Mouse (Mus musculus): ENCODE measurements at regions not wholly inside any gene's neighbourhood (a gene's known extent, or its start where the extent isn't known, plus 50 kb on each side); places are given as distances from the start of the nearest gene placed in this dataset.

GRCm38 (mm10) chr14:24766260-24766659 is 279.3 kb downstream of the Rps24 start:
- WGBS = 86% methylated on average over 3 of the region's 3 CpGs
- no peaks in the 10 kb centered on the region for H3K27me3 ChIP-seq (replicated peaks; ENCODE audit: control insufficient read depth, insufficient read depth, low read length)

GRCm38 (mm10) chr14:24766690-24767089 is 279.8 kb downstream of the Rps24 start:
- WGBS = 87% methylated on average over 2 of the region's 2 CpGs
- Histone ChIP-seq H3K36me3 (ENCODE audit: control insufficient read depth, insufficient read depth) (no peaks in the 10 kb centered on the region), H3K27me3 (replicated peaks; ENCODE audit: control insufficient read depth, insufficient read depth, low read length) (no peaks in the 10 kb centered on the region), H3K9ac (replicated peaks; ENCODE audit: low read depth, low read length) (no peak overlapping the region), H3K9me3 (ENCODE audit: control insufficient read depth, low read length) (no peaks in the 10 kb centered on the region), H3K4me2 (ENCODE audit: low read length) (no peak overlapping the region), H3K27ac (ENCODE audit: low read length) (no peak overlapping the region), H3K4me3 (replicated peaks; ENCODE audit: low read length) (no peak overlapping the region), H3K4me1 (replicated peaks; ENCODE audit: control insufficient read depth, insufficient read depth, low read length) (peaks cover 39% of the 10 kb centered on the region)
- no peak for ATAC-seq

More at GRCm38 (mm10) chr14:24766260-24766659, 279.3 kb downstream of the Rps24 start:
- no peak overlapping the region for H3K4me2 ChIP-seq (ENCODE audit: low read length)
- no peak overlapping the region for H3K9ac ChIP-seq (replicated peaks; ENCODE audit: low read depth, low read length)
- no peak overlapping the region for H3K27ac ChIP-seq (ENCODE audit: low read length)
- no peaks in the 10 kb centered on the region for H3K36me3 ChIP-seq (ENCODE audit: control insufficient read depth, insufficient read depth)
- no peak overlapping the region for H3K4me3 ChIP-seq (replicated peaks; ENCODE audit: low read length)
- H3K9me3 ChIP-seq (ENCODE audit: control insufficient read depth, low read length) = no peaks in the 10 kb centered on the region
- ATAC-seq = no peak
- H3K4me1 ChIP-seq (replicated peaks; ENCODE audit: control insufficient read depth, insufficient read depth, low read length) = peaks cover 41% of the 10 kb centered on the region

GRCm38 (mm10) chr14:24767316-24767715 is 280.4 kb downstream of the Rps24 start:
- H3K4me1 ChIP-seq (replicated peaks; ENCODE audit: control insufficient read depth, insufficient read depth, low read length) = peaks cover 44% of the 10 kb centered on the region

GRCm38 (mm10) chr14:24767964-24768363 is 281.0 kb downstream of the Rps24 start:
- WGBS = 70% methylated on average over 5 of the region's 5 CpGs
- H3K4me1 ChIP-seq (replicated peaks; ENCODE audit: control insufficient read depth, insufficient read depth, low read length) = peaks cover 38% of the 10 kb centered on the region

More at GRCm38 (mm10) chr14:24767316-24767715, 280.4 kb downstream of the Rps24 start:
- no peaks in the 10 kb centered on the region for H3K36me3 ChIP-seq (ENCODE audit: control insufficient read depth, insufficient read depth)
- ATAC-seq = no peak
- WGBS = 77% methylated on average over 5 of the region's 5 CpGs
- H3K27me3 ChIP-seq (replicated peaks; ENCODE audit: control insufficient read depth, insufficient read depth, low read length) = no peaks in the 10 kb centered on the region
- no peak overlapping the region for H3K4me2 ChIP-seq (ENCODE audit: low read length)
- H3K27ac ChIP-seq (ENCODE audit: low read length) = no peak overlapping the region
- no peaks in the 10 kb centered on the region for H3K9me3 ChIP-seq (ENCODE audit: control insufficient read depth, low read length)
- no peak overlapping the region for H3K9ac ChIP-seq (replicated peaks; ENCODE audit: low read depth, low read length)
- no peak overlapping the region for H3K4me3 ChIP-seq (replicated peaks; ENCODE audit: low read length)

GRCm38 (mm10) chr14:24769451-24769850 is 282.5 kb downstream of the Rps24 start:
- no peak overlapping the region for H3K4me2 ChIP-seq (ENCODE audit: low read length)
- H3K4me1 ChIP-seq (replicated peaks; ENCODE audit: control insufficient read depth, insufficient read depth, low read length) = peaks cover 27% of the 10 kb centered on the region
- no peak overlapping the region for H3K4me3 ChIP-seq (replicated peaks; ENCODE audit: low read length)
- no peaks in the 10 kb centered on the region for H3K27me3 ChIP-seq (replicated peaks; ENCODE audit: control insufficient read depth, insufficient read depth, low read length)
- H3K9ac ChIP-seq (replicated peaks; ENCODE audit: low read depth, low read length) = no peak overlapping the region
- WGBS = 62% methylated on average over 3 of the region's 3 CpGs
- no peaks in the 10 kb centered on the region for H3K36me3 ChIP-seq (ENCODE audit: control insufficient read depth, insufficient read depth)
- H3K27ac ChIP-seq (ENCODE audit: low read length) = no peak overlapping the region
- no peak for ATAC-seq
- H3K9me3 ChIP-seq (ENCODE audit: control insufficient read depth, low read length) = no peaks in the 10 kb centered on the region

More at GRCm38 (mm10) chr14:24767964-24768363, 281.0 kb downstream of the Rps24 start:
- Histone ChIP-seq H3K4me3 (replicated peaks; ENCODE audit: low read length) (no peak overlapping the region), H3K9ac (replicated peaks; ENCODE audit: low read depth, low read length) (no peak overlapping the region), H3K4me2 (ENCODE audit: low read length) (no peak overlapping the region), H3K27me3 (replicated peaks; ENCODE audit: control insufficient read depth, insufficient read depth, low read length) (no peaks in the 10 kb centered on the region), H3K27ac (ENCODE audit: low read length) (no peak overlapping the region), H3K9me3 (ENCODE audit: control insufficient read depth, low read length) (no peaks in the 10 kb centered on the region), H3K36me3 (ENCODE audit: control insufficient read depth, insufficient read depth) (no peaks in the 10 kb centered on the region)
- no peak for ATAC-seq

GRCm38 (mm10) chr14:24770015-24770977 is 283.4 kb downstream of the Rps24 start:
- no peaks in the 10 kb centered on the region for H3K36me3 ChIP-seq (ENCODE audit: control insufficient read depth, insufficient read depth)
- H3K4me1 ChIP-seq (replicated peaks; ENCODE audit: control insufficient read depth, insufficient read depth, low read length) = peaks cover 19% of the 10 kb centered on the region
- WGBS = 20% methylated on average over 11 of the region's 11 CpGs
- no peaks in the 10 kb centered on the region for H3K27me3 ChIP-seq (replicated peaks; ENCODE audit: control insufficient read depth, insufficient read depth, low read length)
- H3K9me3 ChIP-seq (ENCODE audit: control insufficient read depth, low read length) = no peaks in the 10 kb centered on the region
- ATAC-seq = peak; percentile 30
- no peak overlapping the region for H3K4me3 ChIP-seq (replicated peaks; ENCODE audit: low read length)
- H3K9ac ChIP-seq (replicated peaks; ENCODE audit: low read depth, low read length) = peak overlapping the region; percentile 31; the same call in 1 of the 2 replicates
- no peak overlapping the region for H3K4me2 ChIP-seq (ENCODE audit: low read length)
- peak overlapping the region; percentile 34; the same call in 1 of the 2 replicates for H3K27ac ChIP-seq (ENCODE audit: low read length)

- ATAC-seq = no peak
- H3K27ac ChIP-seq (ENCODE audit: low read length) = no peak overlapping the region
- WGBS = 85% methylated on average over 1 of the region's 1 CpGs
- peaks cover 14% of the 10 kb centered on the region for H3K4me1 ChIP-seq (replicated peaks; ENCODE audit: control insufficient read depth, insufficient read depth, low read length)
- no peaks in the 10 kb centered on the region for H3K9me3 ChIP-seq (ENCODE audit: control insufficient read depth, low read length)
- no peak overlapping the region for H3K9ac ChIP-seq (replicated peaks; ENCODE audit: low read depth, low read length)
- H3K4me2 ChIP-seq (ENCODE audit: low read length) = no peak overlapping the region
- H3K27me3 ChIP-seq (replicated peaks; ENCODE audit: control insufficient read depth, insufficient read depth, low read length) = no peaks in the 10 kb centered on the region
- no peaks in the 10 kb centered on the region for H3K36me3 ChIP-seq (ENCODE audit: control insufficient read depth, insufficient read depth)
- no peak overlapping the region for H3K4me3 ChIP-seq (replicated peaks; ENCODE audit: low read length)
These were observed 284.7 kb downstream of the Rps24 start for GRCm38 (mm10) chr14:24771663-24772062.

- Histone ChIP-seq H3K4me3 (replicated peaks; ENCODE audit: low read length) (no peak overlapping the region), H3K27ac (ENCODE audit: low read length) (no peak overlapping the region), H3K9me3 (ENCODE audit: control insufficient read depth, low read length) (no peaks in the 10 kb centered on the region), H3K36me3 (ENCODE audit: control insufficient read depth, insufficient read depth) (no peaks in the 10 kb centered on the region), H3K27me3 (replicated peaks; ENCODE audit: control insufficient read depth, insufficient read depth, low read length) (no peaks in the 10 kb centered on the region), H3K4me2 (ENCODE audit: low read length) (no peak overlapping the region), H3K4me1 (replicated peaks; ENCODE audit: control insufficient read depth, insufficient read depth, low read length) (peaks cover 14% of the 10 kb centered on the region), H3K9ac (replicated peaks; ENCODE audit: low read depth, low read length) (no peak overlapping the region)
- 75% methylated on average over 4 of the region's 4 CpGs for WGBS
- no peak for ATAC-seq
These were observed 285.2 kb downstream of the Rps24 start for GRCm38 (mm10) chr14:24772129-24772528.

- peak overlapping the region; percentile 98 for H3K27ac ChIP-seq (ENCODE audit: low read length)
- peak overlapping the region; percentile 72 for H3K9ac ChIP-seq (replicated peaks; ENCODE audit: low read depth, low read length)
- H3K4me2 ChIP-seq (ENCODE audit: low read length) = peak overlapping the region; percentile 64
- WGBS = 2% methylated on average over 39 of the region's 39 CpGs
- H3K4me3 ChIP-seq (replicated peaks; ENCODE audit: low read length) = peak overlapping the region; percentile 43
- no peaks in the 10 kb centered on the region for H3K27me3 ChIP-seq (replicated peaks; ENCODE audit: control insufficient read depth, insufficient read depth, low read length)
- peaks cover 25% of the 10 kb centered on the region for H3K4me1 ChIP-seq (replicated peaks; ENCODE audit: control insufficient read depth, insufficient read depth, low read length)
- H3K9me3 ChIP-seq (ENCODE audit: control insufficient read depth, low read length) = no peaks in the 10 kb centered on the region
- H3K36me3 ChIP-seq (ENCODE audit: control insufficient read depth, insufficient read depth) = no peaks in the 10 kb centered on the region
- ATAC-seq = peak; percentile 95
These were observed 292.1 kb downstream of the Rps24 start for GRCm38 (mm10) chr14:24778748-24779630.

All from forebrain, embryonic 16.5 days (tissue).